Mouse (Mus musculus) heart, postnatal 25 days (tissue): ENCODE results near the gene Gstk1. TPM values are rescaled to one million over a fixed set of nuclear protein-coding genes. Genes with fewer than 3 reads are reported as not detected.

Experiments used
- DNase-seq: peaks from one replicate; pipeline ENCODE4 v3.0.0; 2022; ENCODE audit warnings: low spot score
- intact Hi-C: fragments of 180-260 bp; cut with DNase I; formaldehyde crosslinking; loops from one replicate; pipeline ENCODE4 v1.15.1; 2025
- total RNA-seq, 2 experiments: library from RNA; stranded (reverse); gene quantifications; 2 replicates each; pipeline ENCODE4 v1.2.3; 2021

The Gstk1 gene
- total RNA-seq, 2 experiments from 2014 or later = 119 to 129 TPM

DNA sequence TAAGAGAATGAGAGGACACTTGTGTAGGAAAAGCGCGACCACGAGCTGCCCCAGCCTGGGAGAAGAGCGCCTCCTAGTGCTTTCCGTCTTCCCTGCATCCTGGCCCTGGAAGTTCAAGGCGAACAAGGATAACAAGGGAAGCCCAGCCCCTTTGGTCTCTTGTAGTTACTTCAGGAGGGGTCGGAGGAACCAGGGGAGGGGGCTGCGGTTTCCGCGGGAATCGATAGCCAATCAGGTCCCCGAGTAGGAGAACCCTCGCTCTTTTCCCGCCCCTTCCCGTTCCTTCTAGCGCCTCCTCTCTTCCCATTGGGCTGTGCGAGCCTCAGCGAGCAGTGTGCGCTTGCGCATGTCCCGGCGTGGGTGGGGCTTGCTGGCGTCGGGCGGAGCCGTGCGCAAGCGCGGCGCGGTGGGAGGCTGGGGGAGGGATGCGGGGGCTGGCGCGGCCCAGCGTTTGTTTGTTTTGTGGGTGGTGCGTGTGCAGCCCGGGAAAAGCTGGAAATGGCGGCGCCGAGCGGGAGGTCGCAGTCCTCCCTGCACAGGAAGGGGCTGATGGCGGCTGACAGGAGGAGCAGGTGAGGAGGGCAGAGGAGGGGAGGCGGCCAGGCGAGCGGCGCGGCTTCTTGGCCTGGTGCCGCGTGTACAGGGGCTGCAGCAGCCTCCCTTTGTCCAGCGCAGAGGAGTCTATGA, 19.0 kb downstream of the Gstk1 start, which contains the start of gene Casp2:
Casp2 (plus strand) TSS at position 360 of the 687 bp plus-strand sequence.
- DNase-seq = peak; percentile 97
- intact Hi-C loops = loop anchor here (1.0 to 10.0 kb wide), 4 partner anchors 37 to 1010 kb away; partner anchors contain the start of gene Fam131b

DNA sequence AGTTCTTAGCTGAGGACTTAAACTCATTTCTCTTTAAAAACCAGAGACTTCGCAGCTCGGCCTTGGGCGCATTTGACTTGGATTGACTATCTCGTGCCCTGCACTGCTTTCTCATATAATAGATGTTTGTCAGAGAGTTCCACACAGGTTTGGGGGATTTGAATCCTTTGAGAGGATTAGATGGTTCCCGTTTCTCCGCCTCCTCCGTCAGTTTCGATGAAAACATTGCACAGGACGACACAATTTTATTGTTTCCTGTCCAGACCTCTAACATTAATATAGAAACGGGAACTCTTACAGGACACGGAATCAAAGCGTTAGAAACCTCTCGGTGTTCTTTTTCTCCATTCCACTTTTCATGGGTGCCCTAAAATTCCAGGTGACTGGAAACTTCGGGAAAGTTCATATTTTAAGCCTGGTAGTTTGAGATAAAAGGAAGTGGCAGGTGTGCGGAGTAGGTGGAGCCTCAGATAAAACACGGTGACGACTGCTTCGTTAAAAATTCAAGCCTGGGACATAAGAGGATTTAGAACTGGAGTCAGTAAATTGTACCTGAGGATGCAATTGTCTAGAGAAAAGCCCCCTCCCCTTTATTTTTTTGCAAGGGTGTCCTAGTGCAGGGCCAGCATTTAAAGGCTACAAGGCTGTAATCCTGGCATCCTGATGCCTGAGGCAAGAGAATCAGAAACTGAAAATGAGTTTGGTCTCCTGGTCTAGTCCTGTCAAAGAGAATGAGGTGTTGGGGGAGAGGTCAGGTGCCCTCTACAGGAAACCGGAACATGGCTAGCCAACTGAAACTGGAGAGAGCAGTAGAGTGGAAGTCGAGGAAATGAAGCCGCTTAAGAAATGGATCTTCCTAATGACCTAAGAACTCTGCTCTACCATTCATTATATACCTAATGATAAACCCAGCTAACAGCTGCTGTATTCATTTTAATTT, 19.9 kb downstream of the Gstk1 start:
- no peak for DNase-seq
- intact Hi-C loops = loop anchor here (5.0 to 10.0 kb wide), 3 partner anchors 57 to 1009 kb away; partner anchors contain the start of gene Fam131b

GRCm38 (mm10) chr6:42270817-42271216, 25.1 kb downstream of the Gstk1 start:
- intact Hi-C loops = no loop called here
- DNase-seq = no peak

GRCm38 (mm10) chr6:42276151-42276550, 30.4 kb downstream of the Gstk1 start:
- intact Hi-C loops = no loop called here
- no peak for DNase-seq

DNA sequence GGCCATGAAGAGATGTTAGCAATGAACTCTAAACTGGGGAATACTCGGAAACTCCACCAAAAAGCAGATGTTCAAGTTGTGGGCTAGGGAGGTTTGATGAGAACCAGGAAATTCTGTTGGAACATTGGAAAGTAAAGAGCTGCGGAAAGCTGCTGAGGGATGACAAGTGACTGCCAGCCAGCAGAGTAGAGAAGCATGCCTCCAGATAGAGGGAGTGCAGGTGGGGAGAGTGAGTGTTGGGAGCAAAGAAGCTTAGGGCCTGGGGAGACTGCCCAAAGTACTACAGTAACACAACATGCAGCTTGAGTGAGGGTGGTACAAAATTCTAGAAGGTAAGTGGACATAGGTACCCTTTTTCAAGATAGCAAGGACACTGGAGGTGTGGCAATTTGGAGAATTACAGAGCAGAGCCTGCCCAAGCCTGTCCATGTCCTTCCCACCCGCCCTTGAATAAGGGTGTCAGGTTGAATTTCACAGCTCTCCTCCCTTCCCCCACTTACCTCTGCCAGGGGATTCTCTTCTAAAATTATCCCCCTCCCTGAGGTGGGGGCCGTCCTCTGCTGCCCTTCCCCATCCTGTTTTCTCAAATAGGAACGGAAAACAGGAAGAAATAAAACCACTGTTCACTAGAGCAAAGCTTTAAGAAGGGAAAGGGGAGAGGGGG, 37.3 kb downstream of the Gstk1 start:
- intact Hi-C loops = no loop called here
- no peak for DNase-seq

GRCm38 (mm10) chr6:42286448-42286847, 40.7 kb downstream of the Gstk1 start, which contains the start of gene Clcn1:
Gene Clcn1 (plus strand): TSS chr6:42286685.
- no peak for DNase-seq
- intact Hi-C loops = no loop called here

GRCm38 (mm10) chr6:42287562-42287961, 41.8 kb downstream of the Gstk1 start:
- no peak for DNase-seq
- intact Hi-C loops = no loop called here

- intact Hi-C loops = no loop called here
These were observed 47.6 kb downstream of the Gstk1 start for GRCm38 (mm10) chr6:42293327-42293726.

GRCm38 (mm10) chr6:42295549-42296094, 49.9 kb downstream of the Gstk1 start:
- DNase-seq = no peak

More at GRCm38 (mm10) chr6:42293327-42293726, 47.6 kb downstream of the Gstk1 start:
- DNase-seq = no peak

GRCm38 (mm10) chr6:42299362-42299761, 53.6 kb downstream of the Gstk1 start:
- intact Hi-C loops = no loop called here
- DNase-seq = no peak

More at GRCm38 (mm10) chr6:42295549-42296094, 49.9 kb downstream of the Gstk1 start:
- intact Hi-C loops = no loop called here

Other genes starting within 250 kb of the Gstk1 start
- not detected for gene Sva, start 207.5 kb upstream of the Gstk1 start, total RNA-seq
- not detected for gene Tas2r139, start 105.0 kb upstream of the Gstk1 start, total RNA-seq
- gene Tas2r144, start 30.6 kb upstream of the Gstk1 start, total RNA-seq = not detected
- under 1 TPM in 1 of 2 experiments, not detected in 1; 0.29 TPM for gene Tmem139, start 16.0 kb downstream of the Gstk1 start, total RNA-seq
- gene Casp2, start 19.1 kb downstream of the Gstk1 start, total RNA-seq = 10 to 100 TPM; 10.5 to 11.7 TPM
- 1 to 10 TPM; 4.3 to 4.9 TPM for gene Clcn1, start 40.8 kb downstream of the Gstk1 start, total RNA-seq
- 1 to 10 TPM in 1 of 2 experiments, under 1 TPM in 1; 0.59 to 1.1 TPM for gene Fam131b, start 78.7 kb downstream of the Gstk1 start, total RNA-seq
- 10 to 100 TPM; 57.1 to 59.8 TPM for gene Zyx, start 103.7 kb downstream of the Gstk1 start, total RNA-seq
- under 1 TPM; 0.26 to 0.31 TPM for gene Epha1, start 127.3 kb downstream of the Gstk1 start, total RNA-seq
- under 1 TPM in 1 of 2 experiments, not detected in 1; 0.39 TPM for gene Tas2r143, start 154.3 kb downstream of the Gstk1 start, total RNA-seq
- not detected for gene Tas2r135, start 159.5 kb downstream of the Gstk1 start, total RNA-seq
- not detected for gene Tas2r126, start 188.6 kb downstream of the Gstk1 start, total RNA-seq
- gene Olfr458, start 219.3 kb downstream of the Gstk1 start, total RNA-seq = not detected
- gene Olfr457, start 230.4 kb downstream of the Gstk1 start, total RNA-seq = not detected
- not detected for gene Olfr456, start 241.3 kb downstream of the Gstk1 start, total RNA-seq